In the genomic region with DNA sequence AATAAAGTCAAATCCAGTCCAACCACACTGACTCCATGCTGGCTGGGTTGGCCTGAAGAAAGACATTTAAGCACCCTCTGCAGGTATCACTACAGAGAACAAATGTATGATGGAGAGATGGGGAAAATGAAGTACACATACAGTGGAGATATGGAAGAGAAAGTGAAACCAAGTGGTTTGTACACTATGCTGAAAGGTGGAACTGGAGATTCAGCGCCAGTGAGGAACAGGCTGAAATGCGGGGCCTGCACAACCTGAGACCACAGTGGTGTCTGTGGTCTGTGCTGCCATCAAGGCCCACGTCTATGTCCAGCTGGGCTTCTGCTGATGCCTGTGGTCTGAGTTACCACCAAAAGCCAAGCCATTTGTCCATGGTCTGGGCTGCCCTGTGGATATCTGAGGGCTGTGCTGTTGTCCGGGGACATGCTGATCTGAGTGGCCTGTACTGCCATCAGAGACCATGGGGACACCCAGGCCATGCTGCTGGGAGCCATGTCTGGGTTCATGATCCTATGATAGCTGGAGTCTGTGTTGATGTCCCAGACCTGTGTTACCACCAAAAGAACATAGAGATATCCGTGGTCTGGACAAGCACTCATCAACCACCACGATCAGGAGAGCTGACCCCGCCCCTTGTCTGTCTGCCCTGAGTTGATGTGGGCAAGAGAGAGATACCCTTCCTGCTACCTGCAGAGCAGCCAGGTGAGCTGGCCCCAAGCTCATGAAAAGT, we compare ENCODE assay signal across 18 mouse cellular contexts. TPM values are rescaled to one million over a fixed set of nuclear protein-coding genes. Genes with fewer than 3 reads are reported as not detected.
A peak's percentile ranks its signal among the peaks of the same experiment; 100 is the strongest.
DNase-seq lines count a peak whose midpoint lies in the region; ATAC-seq lines count a peak whose summit lies in the region.
"Had no signal": no experiment of that assay in that cellular context is flagged by ENCODE, and none has a peak within 500 bp of the region (broad histone marks: within the 10 kb centered on the region; RNA-seq: fewer than 3 reads in every experiment).

No protein-coding gene starts in this region.

- no peak overlapping the region for H3K9ac ChIP-seq in midbrain, embryonic 11.5 days (ENCODE audit: low read length)
- H3K9ac ChIP-seq in embryonic facial prominence, embryonic 12.5 days, result no peak overlapping the region
- H3K9ac ChIP-seq: embryonic facial prominence, embryonic 15.5 days; forebrain, postnatal 0 days had no signal

- no peaks in the 10 kb centered on the region for H3K36me3 ChIP-seq in midbrain, embryonic 11.5 days (ENCODE audit: control insufficient read depth, insufficient read depth, low read length)
- no peaks in the 10 kb centered on the region for H3K36me3 ChIP-seq in midbrain, embryonic 10.5 days
- no peaks in the 10 kb centered on the region for H3K36me3 ChIP-seq in embryonic facial prominence, embryonic 12.5 days
- no peaks in the 10 kb centered on the region for H3K36me3 ChIP-seq in splenic B cell, adult 2 months (ENCODE audit: control insufficient read depth, insufficient read depth, low read length, poor library complexity, severe bottlenecking)
- H3K36me3 ChIP-seq: embryonic facial prominence, embryonic 15.5 days had no signal

- ATAC-seq in midbrain, embryonic 11.5 days (ENCODE audit: low FRiP score), result peak; percentile 24; the same call in 1 of the 2 replicates
- 0 out of 2 replicates have a peak, but pooled peaks have one; percentile 47 for ATAC-seq in embryonic facial prominence, embryonic 12.5 days (ENCODE audit: insufficient number of reproducible peaks, insufficient read depth, low FRiP score, low TSS enrichment)
- ATAC-seq in megakaryocyte progenitor cell, adult 5-6 weeks (replicated peaks; ENCODE audit: poor library complexity), result peak; percentile 88
- ATAC-seq: forebrain, postnatal 0 days; intestine, postnatal 0 days had no signal

- no peak overlapping the region for H3K4me2 ChIP-seq in midbrain, embryonic 11.5 days
- no peak overlapping the region for H3K4me2 ChIP-seq in embryonic facial prominence, embryonic 12.5 days (replicated peaks)
- H3K4me2 ChIP-seq: embryonic facial prominence, embryonic 15.5 days had no signal

- H3K4me3 ChIP-seq in midbrain, embryonic 11.5 days (ENCODE audit: low read depth, low read length), result no peak overlapping the region
- H3K4me3 ChIP-seq in midbrain, embryonic 10.5 days, result no peak overlapping the region
- H3K4me3 ChIP-seq in embryonic facial prominence, embryonic 12.5 days, result no peak overlapping the region
- H3K4me3 ChIP-seq: embryonic facial prominence, embryonic 15.5 days; layer of hippocampus, adult 2 months had no signal

- no peaks in the 10 kb centered on the region for H3K9me3 ChIP-seq in midbrain, embryonic 11.5 days (ENCODE audit: control insufficient read depth, low read length)
- no peaks in the 10 kb centered on the region for H3K9me3 ChIP-seq in midbrain, embryonic 10.5 days (replicated peaks)
- H3K9me3 ChIP-seq in embryonic facial prominence, embryonic 12.5 days, result no peaks in the 10 kb centered on the region
- H3K9me3 ChIP-seq: embryonic facial prominence, embryonic 15.5 days had no signal

- no peaks in the 10 kb centered on the region for H3K27me3 ChIP-seq in midbrain, embryonic 11.5 days (ENCODE audit: control insufficient read depth, insufficient read depth, low read length)
- no peaks in the 10 kb centered on the region for H3K27me3 ChIP-seq in midbrain, embryonic 10.5 days (ENCODE audit: low read depth, poor library complexity, severe bottlenecking)
- no peaks in the 10 kb centered on the region for H3K27me3 ChIP-seq in embryonic facial prominence, embryonic 12.5 days
- no peaks in the 10 kb centered on the region for H3K27me3 ChIP-seq in splenic B cell, adult 2 months (ENCODE audit: control insufficient read depth, insufficient read depth, low read length, poor library complexity, severe bottlenecking)
- H3K27me3 ChIP-seq: embryonic facial prominence, embryonic 15.5 days had no signal

- no peaks in the 10 kb centered on the region for H3K4me1 ChIP-seq in midbrain, embryonic 11.5 days (ENCODE audit: control insufficient read depth, insufficient read depth, low read length)
- no peaks in the 10 kb centered on the region for H3K4me1 ChIP-seq in midbrain, embryonic 10.5 days
- no peaks in the 10 kb centered on the region for H3K4me1 ChIP-seq in embryonic facial prominence, embryonic 12.5 days
- H3K4me1 ChIP-seq: embryonic facial prominence, embryonic 15.5 days had no signal

- DNase-seq in midbrain, embryonic 11.5 days (ENCODE audit: low spot score, missing footprints), result no peak
- DNase-seq in midbrain, embryonic 10.5 days (ENCODE audit: low spot score), result no peak
- peak; percentile 45 for DNase-seq in splenic B cell, adult 2 months (ENCODE audit: low read depth, low spot score)
- DNase-seq in left cerebral cortex, adult 8-10 months (ENCODE audit: low spot score in 2 of 2), result no peak
- DNase-seq in yolk sac, embryonic 10.5 days (ENCODE audit: low spot score), result no peak
- no peak for DNase-seq in cerebellum, adult 11-12 months
- DNase-seq: cerebellum, adult 9-11 months; forebrain, postnatal 0 days; gastrocnemius, postnatal 36 days; heart, postnatal 10 days; right cerebral cortex, postnatal 25 days had no signal

- H3K27ac ChIP-seq in midbrain, embryonic 11.5 days (ENCODE audit: low read depth, low read length), result no peak overlapping the region
- H3K27ac ChIP-seq in midbrain, embryonic 10.5 days (replicated peaks), result no peak overlapping the region
- no peak overlapping the region for H3K27ac ChIP-seq in embryonic facial prominence, embryonic 12.5 days
- H3K27ac ChIP-seq: embryonic facial prominence, embryonic 15.5 days; layer of hippocampus, adult 2 months; stomach, postnatal 0 days had no signal

- 91% methylated on average over 7 of the region's 7 CpGs for WGBS in midbrain, embryonic 11.5 days
- WGBS in midbrain, embryonic 10.5 days, result 86% methylated on average over 7 of the region's 7 CpGs
- 87% methylated on average over 7 of the region's 7 CpGs for WGBS in embryonic facial prominence, embryonic 12.5 days

RNA-seq across cellular contexts. Expression of a gene that starts 26.0 kb away (rescaled TPM):
- polyA plus RNA-seq in midbrain, embryonic 11.5 days (2014; fragmentation: Nextera tagmentation; extraction: Ambion mirVana), result 43.4 and 48.9 TPM in 2 replicates
- polyA plus RNA-seq in midbrain, embryonic 10.5 days (2016; fragmentation: Nextera tagmentation; extraction: Ambion mirVana), result 11.4 and 21.1 TPM in 2 replicates
- polyA plus RNA-seq in embryonic facial prominence, embryonic 12.5 days (2016; fragmentation: Nextera tagmentation; extraction: Ambion mirVana), result 0.91 and 1.3 TPM in 2 replicates
- not detected in 2 replicates for total RNA-seq in megakaryocyte progenitor cell, adult 5-6 weeks (2015)
- total RNA-seq in megakaryocyte progenitor cell, adult 5-6 weeks (2017), result not detected in 2 replicates
- total RNA-seq in left cerebral cortex, adult 8-10 months (2022), result 1 to 10 TPM in 1 of 4 experiments, under 1 TPM in 3; 0.82 to 1.2 (median 0.91) TPM
- total RNA-seq: gastrocnemius, postnatal 36 days; liver, adult 2 months had no signal
- polyA plus RNA-seq: intestine, postnatal 0 days had no signal

RNA-seq across cellular contexts. Expression of a gene that starts 34.2 kb away (rescaled TPM):
- polyA plus RNA-seq in midbrain, embryonic 11.5 days (2014; fragmentation: Nextera tagmentation; extraction: Ambion mirVana), result 57.0 and 63.0 TPM in 2 replicates
- 45.3 and 47.1 TPM in 2 replicates for polyA plus RNA-seq in midbrain, embryonic 10.5 days (2016; fragmentation: Nextera tagmentation; extraction: Ambion mirVana)
- 43.2 and 43.4 TPM in 2 replicates for polyA plus RNA-seq in embryonic facial prominence, embryonic 12.5 days (2016; fragmentation: Nextera tagmentation; extraction: Ambion mirVana)
- total RNA-seq in megakaryocyte progenitor cell, adult 5-6 weeks (2015), result 21.2 and 25.5 TPM in 2 replicates
- 17.0 and 18.9 TPM in 2 replicates for total RNA-seq in megakaryocyte progenitor cell, adult 5-6 weeks (2017)
- total RNA-seq in left cerebral cortex, adult 8-10 months (2022), result 10 to 100 TPM; 12.3 to 15.5 (median 13.7) TPM

Comparison
In these comparisons a context has a peak if more than half of its experiments do, and no peak if none do; other contexts are left out.
1. ATAC-seq: peak in every context shown above with its lines; median percentile 88 in megakaryocyte progenitor cell, adult 5-6 weeks; 47 in embryonic facial prominence, embryonic 12.5 days; 24 in midbrain, embryonic 11.5 days.